Mouse (Mus musculus): ENCODE data around the gene Tln1. TPM values are rescaled to one million over a fixed set of nuclear protein-coding genes. Genes with fewer than 3 reads are reported as not detected.

Tln1 gene
- polyA plus RNA-seq, 1 experiment from 2014 or later: 34.2 TPM

- TF ChIP-seq EP300 (IDR thresholded peaks at IDR 0.05; ENCODE audit: low read depth) (no peak), CTCF (IDR thresholded peaks at IDR 0.05; ENCODE audit: low read depth) (no peak)
- Histone ChIP-seq H3K4me2 (ENCODE audit: low read depth, low read length) (no peak overlapping the region), H3K27me3 (ENCODE audit: insufficient read depth, low read length) (0 out of 2 replicates have a peak, but pooled peaks cover 5% of the 10 kb centered on the region), H3K36me3 (replicated peaks; ENCODE audit: insufficient read depth, low read length) (no peaks in the 10 kb centered on the region), H3K27ac (ENCODE audit: low read depth) (no peak overlapping the region), H3K9me3 (ENCODE audit: low read length) (no peaks in the 10 kb centered on the region), H3K4me1 (ENCODE audit: insufficient read depth) (peaks cover 13% of the 10 kb centered on the region), H3K4me3 (ENCODE audit: low read depth, low read length) (no peak overlapping the region), H3K9ac (replicated peaks) (no peak overlapping the region)
- DNase-seq (no peak), ATAC-seq (no peak)
- 71% methylated on average over 7 of the region's 7 CpGs for WGBS (ENCODE audit: insufficient replicate concordance)
Observed at GRCm38 (mm10) chr4:43512653-43513052, 49.8 kb downstream of the Tln1 start.

GRCm38 (mm10) chr4:43511675-43512454 lies 50.6 kb downstream of the Tln1 start:
- H3K4me2 ChIP-seq (ENCODE audit: low read depth, low read length): no peak overlapping the region
- no peak for ATAC-seq
- 76% methylated on average over 19 of the region's 19 CpGs for WGBS (ENCODE audit: insufficient replicate concordance)

GRCm38 (mm10) chr4:43509109-43509508 lies 53.4 kb downstream of the Tln1 start:
- DNase-seq (no peak), ATAC-seq (peak; percentile 2; the same call in 1 of the 2 replicates)
- peak overlapping the region; percentile 87 for H3K4me2 ChIP-seq (ENCODE audit: low read depth, low read length)
- no peak for TF ChIP-seq CTCF (IDR thresholded peaks at IDR 0.05; ENCODE audit: low read depth)
- H3K9ac ChIP-seq (replicated peaks): peak overlapping the region; percentile 62
- H3K4me1 ChIP-seq (ENCODE audit: insufficient read depth): peaks cover 14% of the 10 kb centered on the region
- 0 out of 2 replicates have a peak, but pooled peaks cover 5% of the 10 kb centered on the region for H3K27me3 ChIP-seq (ENCODE audit: insufficient read depth, low read length)
- peak overlapping the region; percentile 54 for H3K4me3 ChIP-seq (ENCODE audit: low read depth, low read length)
- no peaks in the 10 kb centered on the region for H3K36me3 ChIP-seq (replicated peaks; ENCODE audit: insufficient read depth, low read length)
- H3K9me3 ChIP-seq (ENCODE audit: low read length): no peaks in the 10 kb centered on the region
- no peak overlapping the region for H3K27ac ChIP-seq (ENCODE audit: low read depth)
- 23% methylated on average over 9 of the region's 9 CpGs for WGBS (ENCODE audit: insufficient replicate concordance)

More at GRCm38 (mm10) chr4:43511675-43512454, 50.6 kb downstream of the Tln1 start:
- H3K27ac ChIP-seq (ENCODE audit: low read depth): no peak overlapping the region
- no peaks in the 10 kb centered on the region for H3K36me3 ChIP-seq (replicated peaks; ENCODE audit: insufficient read depth, low read length)
- peaks cover 14% of the 10 kb centered on the region for H3K4me1 ChIP-seq (ENCODE audit: insufficient read depth)
- H3K9ac ChIP-seq (replicated peaks): no peak overlapping the region
- no peak overlapping the region for H3K4me3 ChIP-seq (ENCODE audit: low read depth, low read length)
- TF ChIP-seq EP300 (IDR thresholded peaks at IDR 0.05; ENCODE audit: low read depth) (no peak), CTCF (IDR thresholded peaks at IDR 0.05; ENCODE audit: low read depth) (no peak)
- DNase-seq: no peak
- H3K27me3 ChIP-seq (ENCODE audit: insufficient read depth, low read length): 0 out of 2 replicates have a peak, but pooled peaks cover 5% of the 10 kb centered on the region
- no peaks in the 10 kb centered on the region for H3K9me3 ChIP-seq (ENCODE audit: low read length)

GRCm38 (mm10) chr4:43508666-43508997 lies 53.9 kb downstream of the Tln1 start:
- H3K4me2 ChIP-seq (ENCODE audit: low read depth, low read length): peak overlapping the region; percentile 87
- peak; percentile 87 for ATAC-seq
- peak overlapping the region; percentile 54 for H3K4me3 ChIP-seq (ENCODE audit: low read depth, low read length)

GRCm38 (mm10) chr4:43507938-43508665 lies 54.4 kb downstream of the Tln1 start:
- Histone ChIP-seq H3K9ac (replicated peaks) (peak overlapping the region; percentile 62), H3K4me1 (ENCODE audit: insufficient read depth) (peaks cover 14% of the 10 kb centered on the region), H3K27me3 (ENCODE audit: insufficient read depth, low read length) (0 out of 2 replicates have a peak, but pooled peaks cover 5% of the 10 kb centered on the region), H3K4me3 (ENCODE audit: low read depth, low read length) (peak overlapping the region; percentile 54), H3K36me3 (replicated peaks; ENCODE audit: insufficient read depth, low read length) (no peaks in the 10 kb centered on the region), H3K27ac (ENCODE audit: low read depth) (no peak overlapping the region), H3K9me3 (ENCODE audit: low read length) (no peaks in the 10 kb centered on the region), H3K4me2 (ENCODE audit: low read depth, low read length) (peak overlapping the region; percentile 87)
- no peak for DNase-seq
- WGBS (ENCODE audit: insufficient replicate concordance): 6% methylated on average over 19 of the region's 22 CpGs
- peak; percentile 55 for ATAC-seq
- TF ChIP-seq EP300 (IDR thresholded peaks at IDR 0.05; ENCODE audit: low read depth): no peak
- TF ChIP-seq CTCF (IDR thresholded peaks at IDR 0.05; ENCODE audit: low read depth): no peak

More at GRCm38 (mm10) chr4:43508666-43508997, 53.9 kb downstream of the Tln1 start:
- Histone ChIP-seq H3K9ac (replicated peaks) (peak overlapping the region; percentile 62), H3K36me3 (replicated peaks; ENCODE audit: insufficient read depth, low read length) (no peaks in the 10 kb centered on the region), H3K4me1 (ENCODE audit: insufficient read depth) (peaks cover 14% of the 10 kb centered on the region), H3K9me3 (ENCODE audit: low read length) (no peaks in the 10 kb centered on the region), H3K27ac (ENCODE audit: low read depth) (no peak overlapping the region), H3K27me3 (ENCODE audit: insufficient read depth, low read length) (0 out of 2 replicates have a peak, but pooled peaks cover 5% of the 10 kb centered on the region)
- whole genome bisulfite sequencing (ENCODE audit: insufficient replicate concordance): 2% methylated on average over 13 of the region's 13 CpGs
- TF ChIP-seq EP300 (IDR thresholded peaks at IDR 0.05; ENCODE audit: low read depth): no peak
- 0 out of 2 replicates have a peak, but pooled peaks have one; percentile 8 for TF ChIP-seq CTCF (IDR thresholded peaks at IDR 0.05; ENCODE audit: low read depth)
- DNase-seq: peak; percentile 75
